22 mouse cellular contexts compared by ENCODE assay signal in genomic region chr12:85756455-85756854, GRCm38 (mm10). TPM values are rescaled to one million over a fixed set of nuclear protein-coding genes. Genes with fewer than 3 reads are reported as not detected.
DNase-seq lines count a peak whose midpoint lies in the region; ATAC-seq and TF ChIP-seq lines count a peak whose summit lies in the region.
"Had no signal": no experiment of that assay in that cellular context is flagged by ENCODE, and none has a peak within 500 bp of the region (broad histone marks: within the 10 kb centered on the region; RNA-seq: fewer than 3 reads in every experiment).

No protein-coding gene starts in this region.

- H3K36me3 ChIP-seq in heart, postnatal 0 days (replicated peaks; ENCODE audit: control insufficient read depth, insufficient read depth, low read length), result no peaks in the 10 kb centered on the region
- no peaks in the 10 kb centered on the region for H3K36me3 ChIP-seq in kidney, embryonic 15.5 days
- no peaks in the 10 kb centered on the region for H3K36me3 ChIP-seq in kidney, postnatal 0 days (ENCODE audit: insufficient read depth, low read length)
- H3K36me3 ChIP-seq: embryonic facial prominence, embryonic 13.5 days; forebrain, embryonic 10.5 days; forebrain, embryonic 12.5 days had no signal

- WGBS in heart, postnatal 0 days, result 52% methylated on average over 3 of the region's 3 CpGs
- 39% methylated on average over 3 of the region's 3 CpGs for WGBS in kidney, embryonic 15.5 days
- WGBS in kidney, postnatal 0 days, result 52% methylated on average over 3 of the region's 3 CpGs

- no peak overlapping the region for H3K4me2 ChIP-seq in heart, postnatal 0 days (ENCODE audit: low read depth, low read length)
- no peak overlapping the region for H3K4me2 ChIP-seq in kidney, embryonic 15.5 days
- H3K4me2 ChIP-seq in kidney, postnatal 0 days (ENCODE audit: low read length), result no peak overlapping the region
- H3K4me2 ChIP-seq: embryonic facial prominence, embryonic 13.5 days; forebrain, embryonic 12.5 days had no signal

- ATAC-seq in heart, postnatal 0 days (ENCODE audit: insufficient read depth, low read depth), result no peak; the same call in 1 of the 2 replicates
- peak; percentile 93 for ATAC-seq in kidney, embryonic 15.5 days (replicated peaks; ENCODE audit: low FRiP score)
- ATAC-seq in kidney, postnatal 0 days (replicated peaks; ENCODE audit: low FRiP score, low read depth), result peak; percentile 81
- no peak for ATAC-seq in erythroid progenitor cell, adult 5-6 weeks (replicated peaks; ENCODE audit: low FRiP score, poor library complexity, severe bottlenecking)
- ATAC-seq: forebrain, embryonic 14.5 days; forebrain, embryonic 16.5 days had no signal

- no peak overlapping the region for H3K9ac ChIP-seq in heart, postnatal 0 days (replicated peaks; ENCODE audit: low read depth, low read length)
- no peak overlapping the region for H3K9ac ChIP-seq in kidney, embryonic 15.5 days
- no peak overlapping the region for H3K9ac ChIP-seq in kidney, postnatal 0 days (ENCODE audit: low read depth, low read length)
- H3K9ac ChIP-seq: embryonic facial prominence, embryonic 13.5 days; forebrain, embryonic 12.5 days had no signal

- DNase-seq in heart, postnatal 0 days (ENCODE audit: low spot score), result no peak
- no peak for DNase-seq in heart, adult 8-10 months (ENCODE audit: low spot score)
- DNase-seq in kidney, postnatal 14 days, result no peak
- DNase-seq in kidney, postnatal 0 days (ENCODE audit: low spot score), result peak; percentile 87
- no peak for DNase-seq in kidney, adult 9 months
- DNase-seq: adrenal gland, adult 2 months; adrenal gland, postnatal 10 days; adrenal gland, postnatal 25 days; cerebellum, adult 11 months; cerebellum, adult 18-20 months; cerebellum, adult 8-10 months; cerebellum, adult 9-11 months; cerebellum, postnatal 14 days; cerebellum, postnatal 36 days had no signal

- TF ChIP-seq EP300 in heart, postnatal 0 days (IDR thresholded peaks at IDR 0.05; ENCODE audit: low read depth), result no peak

- H3K4me3 ChIP-seq in heart, postnatal 0 days (ENCODE audit: low read depth, low read length), result no peak overlapping the region
- no peak overlapping the region for H3K4me3 ChIP-seq in kidney, embryonic 15.5 days (replicated peaks)
- H3K4me3 ChIP-seq in kidney, postnatal 0 days (replicated peaks; ENCODE audit: low read depth, low read length), result no peak overlapping the region
- H3K4me3 ChIP-seq: embryonic facial prominence, embryonic 13.5 days; forebrain, embryonic 10.5 days; forebrain, embryonic 12.5 days had no signal

- no peaks in the 10 kb centered on the region for H3K4me1 ChIP-seq in heart, postnatal 0 days (ENCODE audit: control insufficient read depth, insufficient read depth)
- peaks cover 20% of the 10 kb centered on the region for H3K4me1 ChIP-seq in kidney, embryonic 15.5 days
- H3K4me1 ChIP-seq in kidney, postnatal 0 days (replicated peaks; ENCODE audit: insufficient read depth, low read length), result no peaks in the 10 kb centered on the region
- H3K4me1 ChIP-seq: embryonic facial prominence, embryonic 13.5 days; forebrain, embryonic 12.5 days had no signal

- peak overlapping the region; percentile 27; the same call in 1 of the 2 replicates for H3K27ac ChIP-seq in heart, postnatal 0 days (ENCODE audit: low read depth)
- no peak overlapping the region for H3K27ac ChIP-seq in kidney, embryonic 15.5 days
- H3K27ac ChIP-seq in kidney, postnatal 0 days, result no peak overlapping the region
- H3K27ac ChIP-seq: embryonic facial prominence, embryonic 13.5 days; forebrain, embryonic 10.5 days; forebrain, embryonic 12.5 days had no signal

- no peaks in the 10 kb centered on the region for H3K27me3 ChIP-seq in heart, postnatal 0 days (ENCODE audit: control insufficient read depth, insufficient read depth, low read length)
- H3K27me3 ChIP-seq in kidney, embryonic 15.5 days, result no peaks in the 10 kb centered on the region
- no peaks in the 10 kb centered on the region for H3K27me3 ChIP-seq in kidney, postnatal 0 days (ENCODE audit: insufficient read depth, low read length)
- H3K27me3 ChIP-seq: embryonic facial prominence, embryonic 13.5 days; forebrain, embryonic 12.5 days had no signal

- no peaks in the 10 kb centered on the region for H3K9me3 ChIP-seq in heart, postnatal 0 days (replicated peaks; ENCODE audit: control insufficient read depth, low read length)
- H3K9me3 ChIP-seq in kidney, embryonic 15.5 days (replicated peaks), result no peaks in the 10 kb centered on the region
- no peaks in the 10 kb centered on the region for H3K9me3 ChIP-seq in kidney, postnatal 0 days (replicated peaks; ENCODE audit: low read length)
- H3K9me3 ChIP-seq: embryonic facial prominence, embryonic 13.5 days; forebrain, embryonic 10.5 days; forebrain, embryonic 12.5 days had no signal

- TF ChIP-seq CTCF in heart, postnatal 0 days (IDR thresholded peaks at IDR 0.05; ENCODE audit: low read depth), result no peak
- TF ChIP-seq CTCF in kidney, postnatal 0 days (IDR thresholded peaks at IDR 0.05; ENCODE audit: low read depth), result no peak

RNA-seq across cellular contexts. Expression of gene Flvcr2, which starts 10.1 kb away (rescaled TPM):
- 16.2 and 28.2 TPM in 2 replicates for total RNA-seq in heart, postnatal 0 days (2014; rRNA removed; ENCODE audit: low replicate concordance)
- 7.3 and 9.7 TPM in 2 replicates for polyA plus RNA-seq in heart, postnatal 0 days (2015; fragmentation: Nextera tagmentation; extraction: Ambion mirVana)
- 1 to 10 TPM; 1.9 to 2.6 (median 2.3) TPM for total RNA-seq in heart, adult 8-10 months (2022)
- polyA plus RNA-seq in kidney, embryonic 15.5 days (2015; fragmentation: Nextera tagmentation; extraction: Ambion mirVana), result 4.2 and 4.4 TPM in 2 replicates
- 7.0 and 7.5 TPM in 2 replicates for polyA plus RNA-seq in kidney, postnatal 0 days (2015; fragmentation: Nextera tagmentation; extraction: Ambion mirVana)
- total RNA-seq in erythroid progenitor cell, adult 5-6 weeks (2015; ENCODE audit: low replicate concordance), result not detected in 2 replicates
- not detected in 2 replicates for total RNA-seq in erythroid progenitor cell, adult 5-6 weeks (2017; ENCODE audit: low replicate concordance)
- total RNA-seq: MEL had no signal

Comparison
In these comparisons a context has a peak if more than half of its experiments do, and no peak if none do; other contexts are left out.
1. ATAC-seq: peak in kidney, embryonic 15.5 days (single experiment) and kidney, postnatal 0 days (single experiment); none in heart, postnatal 0 days (single experiment) and erythroid progenitor cell, adult 5-6 weeks (single experiment).